Mouse (Mus musculus): Measurements from ENCODE around the gene Adamtsl5.

GRCm38 (mm10) chr10:80387522-80387959 is 39.3 kb upstream of the Adamtsl5 start, which contains the start of gene Mex3d:
- TF ChIP-seq CTCF (IDR thresholded peaks at IDR 0.05; ENCODE audit: low read depth) (no peak), EP300 (optimal IDR thresholded peaks at IDR 0.05) (no peak)
